Mouse (Mus musculus) MEL (cell line): ENCODE results near the gene Nrbf2. TPM values are rescaled to one million over a fixed set of nuclear protein-coding genes. Genes with fewer than 3 reads are reported as not detected.

Source experiments
- DNase-seq: peaks from one replicate; pipeline ENCODE4 v3.0.0; 2011; ENCODE audit warnings: low read depth, low spot score
- H3K27ac ChIP-seq: 2 replicates; pipeline ENCODE4 v1.5.1; 2012; ENCODE audit warnings: low read depth, mild to moderate bottlenecking, control low read depth, low read length, moderate library complexity; ENCODE audit not compliant: control insufficient read depth
- H3K27me3 ChIP-seq, 2 experiments: fragments of 150-350 bp in 1 of 2; sonication (generic) in 1 of 2; 2 replicates each; pipeline ENCODE4 v1.6.1; 2012; ENCODE audit warnings: low read length in 2 of 2, mild to moderate bottlenecking in 2 of 2, improper control_type of control experiment in 1 of 2, moderate library complexity in 1 of 2; ENCODE audit not compliant: insufficient read depth in 2 of 2, control insufficient read depth in 1 of 2
- H3K36me3 ChIP-seq, 2 experiments: 2 replicates each; pipeline ENCODE4 v1.6.1; 2012 to 2014; ENCODE audit warnings: low read length in 2 of 2, improper control_type of control experiment in 1 of 2, inconsistent platforms in 1 of 2, mild to moderate bottlenecking in 1 of 2; ENCODE audit not compliant: insufficient read depth in 2 of 2, control insufficient read depth in 1 of 2
- H3K4me1 ChIP-seq, 2 experiments: fragments of 150-350 bp in 1 of 2; sonication (generic) in 1 of 2; 2 replicates each; pipeline ENCODE4 v1.6.1; 2012; ENCODE audit warnings: low read length in 2 of 2, improper control_type of control experiment in 1 of 2, mild to moderate bottlenecking in 1 of 2; ENCODE audit not compliant: insufficient read depth in 2 of 2, control insufficient read depth in 1 of 2
- H3K4me3 ChIP-seq, 2 experiments: fragments of 150-350 bp in 1 of 2; sonication (generic) in 1 of 2; 2 replicates each; pipeline ENCODE4 v1.5.1; 2012; ENCODE audit warnings: low read depth in 2 of 2, low read length in 2 of 2, mild to moderate bottlenecking in 2 of 2, moderate library complexity in 2 of 2, control low read depth in 1 of 2, improper control_type of control experiment in 1 of 2; ENCODE audit not compliant: control insufficient read depth in 1 of 2, insufficient read depth in 1 of 2
- H3K79me2 ChIP-seq: 2 replicates; pipeline ENCODE4 v1.6.1; 2012; ENCODE audit warnings: mild to moderate bottlenecking, low read length, moderate library complexity; ENCODE audit not compliant: control insufficient read depth, poor library complexity, insufficient read depth
- H3K9ac ChIP-seq: 2 replicates; pipeline ENCODE4 v1.6.1; 2012; ENCODE audit warnings: low read depth, mild to moderate bottlenecking, control low read depth, low read length, moderate library complexity; ENCODE audit not compliant: control insufficient read depth, poor library complexity, severe bottlenecking
- H3K9me3 ChIP-seq: fragments of 150-350 bp; sonication (generic); replicated peaks from 2 replicates; pipeline ENCODE4 v1.6.1; 2012; ENCODE audit warnings: mild to moderate bottlenecking, low read length, improper control_type of control experiment, moderate library complexity; ENCODE audit not compliant: insufficient read depth
- BHLHE40 ChIP-seq: IDR thresholded peaks from 2 replicates; pipeline ENCODE4 v1.6.1; 2012; ENCODE audit warnings: low read depth, mild to moderate bottlenecking, inconsistent platforms, low read length, improper control_type of control experiment, borderline replicate concordance
- CHD2 ChIP-seq: IDR thresholded peaks from 2 replicates; pipeline ENCODE4 v1.6.1; 2011; ENCODE audit warnings: low read length, improper control_type of control experiment
- CTCF ChIP-seq, 3 experiments: IDR thresholded peaks in 2 of 3; conservative IDR thresholded peaks in 1 of 3; 2 replicates each; pipeline ENCODE4 v1.5.1; 2011 to 2012; ENCODE audit warnings: low read length in 3 of 3, low read depth in 2 of 3, mild to moderate bottlenecking in 2 of 3, improper control_type of control experiment in 1 of 3, inconsistent platforms in 1 of 3, mixed read lengths in 1 of 3, moderate library complexity in 1 of 3; ENCODE audit not compliant: control insufficient read depth in 1 of 3, insufficient read depth in 1 of 3, poor library complexity in 1 of 3, severe bottlenecking in 1 of 3
- E2F4 ChIP-seq: IDR thresholded peaks from 2 replicates; pipeline ENCODE4 v1.6.1; 2011; ENCODE audit warnings: low read depth, low read length, improper control_type of control experiment, borderline replicate concordance
- ELF1 ChIP-seq: IDR thresholded peaks from 2 replicates; pipeline ENCODE4 v1.6.1; 2014; ENCODE audit warnings: low read depth, mild to moderate bottlenecking, inconsistent platforms, low read length, improper control_type of control experiment, moderate library complexity
- ETS1 ChIP-seq: IDR thresholded peaks from 2 replicates; pipeline ENCODE4 v1.6.1; 2012; ENCODE audit warnings: low read depth, mild to moderate bottlenecking, inconsistent platforms, low read length, improper control_type of control experiment, moderate library complexity
- GABPA ChIP-seq: IDR thresholded peaks from 2 replicates; pipeline ENCODE4 v1.6.1; 2012; ENCODE audit warnings: low read depth, mild to moderate bottlenecking, inconsistent platforms, low read length, improper control_type of control experiment, moderate library complexity
- JUND ChIP-seq: IDR thresholded peaks from 2 replicates; pipeline ENCODE4 v1.6.1; 2011; ENCODE audit warnings: low read depth, mild to moderate bottlenecking, improper control_type of control experiment, low read length
- MAZ ChIP-seq: IDR thresholded peaks from 2 replicates; pipeline ENCODE4 v1.6.1; 2012; ENCODE audit warnings: low read depth, mild to moderate bottlenecking, inconsistent platforms, low read length, improper control_type of control experiment
- MYB ChIP-seq: IDR thresholded peaks from 2 replicates; pipeline ENCODE4 v1.6.1; 2011; ENCODE audit warnings: mild to moderate bottlenecking, low read depth, low read length, improper control_type of control experiment
- NELFE ChIP-seq: IDR thresholded peaks from 2 replicates; pipeline ENCODE4 v1.6.1; 2011; ENCODE audit warnings: low read depth, low read length, improper control_type of control experiment
- NRF1 ChIP-seq: IDR thresholded peaks from 2 replicates; pipeline ENCODE4 v1.6.1; 2014; ENCODE audit warnings: low read depth, mild to moderate bottlenecking, inconsistent platforms, low read length, improper control_type of control experiment, moderate library complexity; ENCODE audit not compliant: poor library complexity, insufficient read depth, severe bottlenecking
- POLR2A ChIP-seq, 2 experiments: IDR thresholded peaks; 2 replicates each; pipeline ENCODE4 v1.6.1; 2011 to 2012; ENCODE audit warnings: low read length in 2 of 2, mild to moderate bottlenecking in 2 of 2, control low read depth in 1 of 2, improper control_type of control experiment in 1 of 2, low read depth in 1 of 2, moderate library complexity in 1 of 2; ENCODE audit not compliant: control insufficient read depth in 1 of 2, insufficient read depth in 1 of 2, poor library complexity in 1 of 2
- POLR2AphosphoS2 ChIP-seq: IDR thresholded peaks from 2 replicates; pipeline ENCODE4 v1.6.1; 2011; ENCODE audit warnings: low read length, improper control_type of control experiment
- RAD21 ChIP-seq: IDR thresholded peaks from 2 replicates; pipeline ENCODE4 v1.6.1; 2011; ENCODE audit warnings: mild to moderate bottlenecking, low read depth, low read length, improper control_type of control experiment
- RCOR1 ChIP-seq: IDR thresholded peaks from 2 replicates; pipeline ENCODE4 v1.6.1; 2012; ENCODE audit warnings: low read depth, mild to moderate bottlenecking, inconsistent platforms, low read length, improper control_type of control experiment
- SIN3A ChIP-seq: IDR thresholded peaks from 2 replicates; pipeline ENCODE4 v1.6.1; 2012; ENCODE audit warnings: low read length, improper control_type of control experiment, inconsistent platforms
- SMC3 ChIP-seq: IDR thresholded peaks from 2 replicates; pipeline ENCODE4 v1.6.1; 2011; ENCODE audit warnings: low read depth, low read length, improper control_type of control experiment
- TBP ChIP-seq: IDR thresholded peaks from 2 replicates; pipeline ENCODE4 v1.8.0; 2011; ENCODE audit warnings: low read depth, low read length, improper control_type of control experiment
- UBTF ChIP-seq: IDR thresholded peaks from 2 replicates; pipeline ENCODE4 v1.6.1; 2012; ENCODE audit warnings: low read depth, mild to moderate bottlenecking, inconsistent platforms, low read length, improper control_type of control experiment, moderate library complexity, borderline replicate concordance; ENCODE audit not compliant: insufficient read depth
- USF1 ChIP-seq: IDR thresholded peaks from 2 replicates; pipeline ENCODE4 v1.6.1; 2014; ENCODE audit warnings: low read depth, mild to moderate bottlenecking, inconsistent platforms, low read length, improper control_type of control experiment, moderate library complexity
- ZC3H11A ChIP-seq: IDR thresholded peaks from 2 replicates; pipeline ENCODE4 v1.6.1; 2012; ENCODE audit warnings: low read depth, mild to moderate bottlenecking, inconsistent platforms, low read length, improper control_type of control experiment
- ZMIZ1 ChIP-seq: IDR thresholded peaks from 2 replicates; pipeline ENCODE4 v1.6.1; 2012; ENCODE audit warnings: low read depth, mild to moderate bottlenecking, inconsistent platforms, low read length, improper control_type of control experiment, moderate library complexity
- ZNF384 ChIP-seq: IDR thresholded peaks from 2 replicates; pipeline ENCODE4 v1.6.1; 2012; ENCODE audit warnings: low read depth, mild to moderate bottlenecking, inconsistent platforms, low read length, improper control_type of control experiment
- polyA plus RNA-seq, 2 experiments: library from polyadenylated mRNA; stranded (reverse) in 1 of 2; unstranded in 1 of 2; fragments of >175 nt in 1 of 2; fragments of >200 nt in 1 of 2; gene quantifications; 2 replicates each; pipeline versions ENCODE4 v1.2.1 to v1.2.4; 2012; ENCODE audit warnings: low replicate concordance in 2 of 2, low read depth in 1 of 2; ENCODE audit not compliant: insufficient read length in 2 of 2, insufficient read depth in 1 of 2, missing spikeins in 1 of 2
- total RNA-seq: library from RNA; depleted of rRNA; stranded (reverse); fragments of 300-350 nt; gene quantifications from 2 replicates; pipeline ENCODE4 v1.2.3, GENCODE M21; 2012

Nrbf2 gene
- total and polyA plus RNA-seq, 3 experiments, result 19.5 to 38.9 TPM; not detected in 1

GRCm38 (mm10) chr10:67317931-67318460, 32.9 kb upstream of the Nrbf2 start:
- Histone ChIP-seq H3K27ac (no peak overlapping the region), H3K4me1 (peaks cover 0 to 4% of the 10 kb centered on the region in 2 experiments; a peak in 1 of 4 replicates), H3K4me3 (no peak overlapping the region), H3K9ac (no peak overlapping the region), H3K27me3 (no peaks in the 10 kb centered on the region), H3K36me3 (peaks cover 2 to 31% of the 10 kb centered on the region in 2 experiments; a peak in 2 of 4 replicates), H3K9me3 (no peaks in the 10 kb centered on the region), H3K79me2 (no peaks in the 10 kb centered on the region)
- no peak for DNase-seq
- TF ChIP-seq ZMIZ1 (peak; percentile 34; the same call in 1 of the 2 replicates), SIN3A (no peak)

GRCm38 (mm10) chr10:67314811-67315435, 29.8 kb upstream of the Nrbf2 start:
- H3K4me1 ChIP-seq, result no peaks in the 10 kb centered on the region
- H3K9me3 ChIP-seq, result no peaks in the 10 kb centered on the region
- H3K27ac ChIP-seq, result no peak overlapping the region
- no peak for TF ChIP-seq CHD2
- peak; percentile 67 for TF ChIP-seq SMC3
- 0 out of 2 replicates have a peak, but pooled peaks have one; percentile 26 for TF ChIP-seq ZMIZ1
- TF ChIP-seq RAD21, result peak; percentile 81
- TF ChIP-seq ZC3H11A, result peak; percentile 36; the same call in 1 of the 2 replicates
- TF ChIP-seq ZNF384, result peak; percentile 55; the same call in 1 of the 2 replicates
- TF ChIP-seq CTCF (IDR thresholded peaks at IDR 0.05 in 2 of 3, conservative IDR thresholded peaks at IDR 0.05 in 1 of 3; ENCODE audit: control insufficient read depth in 1 of 3, insufficient read depth in 1 of 3, low read depth in 2 of 3, low read length in 3 of 3, poor library complexity in 1 of 3, severe bottlenecking in 1 of 3), result peak; percentile 74 to 93 (median 86)
- no peak for TF ChIP-seq UBTF
- 0 out of 2 replicates have a peak, but pooled peaks have one; percentile 9 for TF ChIP-seq ELF1
- TF ChIP-seq POLR2AphosphoS2, result no peak
- peaks cover 3% of the 10 kb centered on the region for H3K79me2 ChIP-seq
- H3K4me3 ChIP-seq, result no peak overlapping the region
- H3K27me3 ChIP-seq, result no peaks in the 10 kb centered on the region
- peak; percentile 80 for DNase-seq
- no peak overlapping the region for H3K9ac ChIP-seq
- peaks cover 0 to 35% of the 10 kb centered on the region in 2 experiments; a peak in 2 of 4 replicates for H3K36me3 ChIP-seq

GRCm38 (mm10) chr10:67312456-67312855, 27.4 kb upstream of the Nrbf2 start:
- no peak overlapping the region for H3K4me3 ChIP-seq
- peaks cover 14% of the 10 kb centered on the region for H3K79me2 ChIP-seq
- no peak overlapping the region for H3K9ac ChIP-seq
- DNase-seq, result no peak
- H3K4me1 ChIP-seq, result no peaks in the 10 kb centered on the region
- H3K27me3 ChIP-seq, result no peaks in the 10 kb centered on the region
- no peaks in the 10 kb centered on the region for H3K9me3 ChIP-seq
- H3K36me3 ChIP-seq, result peaks cover 0 to 49% of the 10 kb centered on the region in 2 experiments; a peak in 2 of 4 replicates
- H3K27ac ChIP-seq, result no peak overlapping the region
- TF ChIP-seq RCOR1, result no peak
- TF ChIP-seq CTCF (IDR thresholded peaks at IDR 0.05 in 2 of 3, conservative IDR thresholded peaks at IDR 0.05 in 1 of 3; ENCODE audit: control insufficient read depth in 1 of 3, insufficient read depth in 1 of 3, low read depth in 2 of 3, low read length in 3 of 3, poor library complexity in 1 of 3, severe bottlenecking in 1 of 3), result no peak
- TF ChIP-seq POLR2AphosphoS2, result no peak
- TF ChIP-seq GABPA, result no peak
- no peak for TF ChIP-seq NRF1
- no peak for TF ChIP-seq POLR2A (IDR thresholded peaks at IDR 0.05; ENCODE audit: control insufficient read depth in 1 of 2, insufficient read depth in 1 of 2, low read depth in 1 of 2, low read length in 2 of 2, poor library complexity in 1 of 2)
- no peak for TF ChIP-seq ETS1
- no peak for TF ChIP-seq USF1
- TF ChIP-seq BHLHE40, result no peak
- TF ChIP-seq ELF1, result no peak
- no peak for TF ChIP-seq E2F4
- TF ChIP-seq JUND, result no peak
- TF ChIP-seq MYB, result no peak
- TF ChIP-seq TBP, result no peak
- TF ChIP-seq MAZ, result no peak
- TF ChIP-seq NELFE, result no peak
